Mouse (Mus musculus): ENCODE results near the gene Capn12. TPM values are rescaled to one million over a fixed set of nuclear protein-coding genes. Genes with fewer than 3 reads are reported as not detected.

Gene Capn12
- 0.22 and 0.27 TPM in 2 replicates for polyA plus RNA-seq (2015; fragmentation: Nextera tagmentation; extraction: Ambion mirVana)

GRCm38 (mm10) chr7:28881199-28881598, at the start of gene Capn12:
Gene Capn12, plus strand, starts transcription at chr7:28881422.

GRCm38 (mm10) chr7:28833723-28834347, 47.4 kb upstream of the Capn12 start, which contains the start of gene Lgals4:
Gene Lgals4, plus strand, starts transcription at chr7:28833854.

GRCm38 (mm10) chr7:28863540-28863939, 17.7 kb upstream of the Capn12 start, which contains the start of gene Lgals7:
Gene Lgals7, plus strand, starts transcription at chr7:28863853.

Other genes with a start within 250 kb of the Capn12 start
- 1.9 and 2.6 TPM in 2 replicates for gene Fbxo27, start 188.6 kb upstream of the Capn12 start, polyA plus RNA-seq (2015; fragmentation: Nextera tagmentation; extraction: Ambion mirVana)
- gene Fbxo17, start 164.6 kb upstream of the Capn12 start, polyA plus RNA-seq (2015; fragmentation: Nextera tagmentation; extraction: Ambion mirVana) = 31.7 and 38.9 TPM in 2 replicates
- 81.3 and 93.6 TPM in 2 replicates for gene Mrps12, start 139.6 kb upstream of the Capn12 start, polyA plus RNA-seq (2015; fragmentation: Nextera tagmentation; extraction: Ambion mirVana)
- 17.2 and 19.4 TPM in 2 replicates for gene Sars2, start 139.4 kb upstream of the Capn12 start, polyA plus RNA-seq (2015; fragmentation: Nextera tagmentation; extraction: Ambion mirVana)
- gene Ccer2, start 125.2 kb upstream of the Capn12 start, polyA plus RNA-seq (2015; fragmentation: Nextera tagmentation; extraction: Ambion mirVana) = not detected in 2 replicates
- gene Sirt2, start 114.7 kb upstream of the Capn12 start, polyA plus RNA-seq (2015; fragmentation: Nextera tagmentation; extraction: Ambion mirVana) = 62.9 and 66.0 TPM in 2 replicates
- gene Nfkbib, start 113.9 kb upstream of the Capn12 start, polyA plus RNA-seq (2015; fragmentation: Nextera tagmentation; extraction: Ambion mirVana) = 30.2 and 30.6 TPM in 2 replicates
- gene Rinl, start 92.5 kb upstream of the Capn12 start, polyA plus RNA-seq (2015; fragmentation: Nextera tagmentation; extraction: Ambion mirVana) = 2.5 and 3.7 TPM in 2 replicates
- 135 and 152 TPM in 2 replicates for gene Hnrnpl, start 72.9 kb upstream of the Capn12 start, polyA plus RNA-seq (2015; fragmentation: Nextera tagmentation; extraction: Ambion mirVana)
- gene Ech1, start 56.2 kb upstream of the Capn12 start, polyA plus RNA-seq (2015; fragmentation: Nextera tagmentation; extraction: Ambion mirVana) = 346 and 375 TPM in 2 replicates
- gene Lgals4, start 47.6 kb upstream of the Capn12 start, polyA plus RNA-seq (2015; fragmentation: Nextera tagmentation; extraction: Ambion mirVana) = 11.0 and 14.1 TPM in 2 replicates
- 0.90 and 22.5 TPM in 2 replicates for gene Lgals7, start 17.6 kb upstream of the Capn12 start, polyA plus RNA-seq (2015; fragmentation: Nextera tagmentation; extraction: Ambion mirVana)
- 91.4 and 114 TPM in 2 replicates for gene Actn4, start 80.9 kb downstream of the Capn12 start, polyA plus RNA-seq (2015; fragmentation: Nextera tagmentation; extraction: Ambion mirVana)
- 221 and 242 TPM in 2 replicates for gene Eif3k, start 100.4 kb downstream of the Capn12 start, polyA plus RNA-seq (2015; fragmentation: Nextera tagmentation; extraction: Ambion mirVana)
- gene Map4k1, start 100.6 kb downstream of the Capn12 start, polyA plus RNA-seq (2015; fragmentation: Nextera tagmentation; extraction: Ambion mirVana) = 1.1 and 1.5 TPM in 2 replicates
- gene Ryr1, start 243.8 kb downstream of the Capn12 start, polyA plus RNA-seq (2015; fragmentation: Nextera tagmentation; extraction: Ambion mirVana) = 43.5 and 66.7 TPM in 2 replicates

All from skeletal muscle tissue, postnatal 0 days (tissue).